Mouse (Mus musculus) kidney, adult 2 months (tissue): ENCODE measurements at regions not wholly inside any gene's neighbourhood (a gene's known extent, or its start where the extent isn't known, plus 50 kb on each side); places are given as distances from the start of the nearest gene placed in this dataset.

ENCODE experiments used
- CTCF ChIP-seq: fragments of 200-500 bp; conservative IDR thresholded peaks from 2 replicates; pipeline ENCODE4 v1.5.1; 2011; ENCODE audit warnings: low read depth, mild to moderate bottlenecking, control low read depth, low read length, moderate library complexity, mixed read lengths; ENCODE audit not compliant: insufficient read depth, insufficient read length
- POLR2A ChIP-seq: fragments of 200-500 bp; IDR thresholded peaks from one replicate; pipeline ENCODE4 v1.6.1; 2011; ENCODE audit warnings: low read depth, low read length, control low read depth

DNA sequence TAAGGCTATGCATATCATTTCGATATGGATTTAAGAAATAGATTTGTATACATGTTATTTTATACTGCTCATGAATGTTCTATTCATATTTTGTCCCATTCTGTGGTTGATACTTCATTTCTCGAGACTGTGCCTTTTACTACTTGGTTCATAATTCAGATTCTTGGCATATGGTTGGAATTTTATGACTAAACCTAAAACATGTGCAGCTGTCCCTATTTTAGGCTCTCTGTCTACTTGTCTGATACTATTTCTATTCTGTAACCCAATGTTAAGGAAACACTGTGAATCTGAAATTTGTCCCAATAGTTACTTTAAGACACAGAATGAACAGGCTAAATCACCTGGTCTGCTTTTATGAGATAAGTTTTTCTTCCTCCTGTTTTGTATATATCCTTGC is 315.3 kb upstream of the Sema3a start:
- no peak for TF ChIP-seq POLR2A
- no peak for TF ChIP-seq CTCF
